Mouse (Mus musculus) hindbrain, embryonic 16.5 days (tissue): ENCODE data around the gene Gipc2. TPM values are rescaled to one million over a fixed set of nuclear protein-coding genes. Genes with fewer than 3 reads are reported as not detected.

Experiments used
- ATAC-seq: fragments of 200-750 bp; cut with Nextera tagmentation; 2 replicates; pipeline ENCODE4 v1.8.0; 2017; ENCODE audit warnings: moderate TSS enrichment, moderate library complexity
- H3K27ac ChIP-seq: fragments of 300-500 bp; sonication (generic); 2 replicates; pipeline ENCODE4 v1.5.1; 2014; ENCODE audit warnings: low read depth, mild to moderate bottlenecking, control low read depth, low read length, moderate library complexity
- H3K27me3 ChIP-seq: fragments of 300-500 bp; sonication (generic); replicated peaks from 2 replicates; pipeline ENCODE4 v1.6.1; 2014; ENCODE audit warnings: low read length; ENCODE audit not compliant: control insufficient read depth, insufficient read depth
- H3K36me3 ChIP-seq: fragments of 300-500 bp; sonication (generic); 2 replicates; pipeline ENCODE4 v1.6.1; 2014; ENCODE audit warnings: mild to moderate bottlenecking, low read length, moderate library complexity, mixed read lengths; ENCODE audit not compliant: control insufficient read depth, insufficient read depth
- H3K4me1 ChIP-seq: fragments of 300-500 bp; sonication (generic); 2 replicates; pipeline ENCODE4 v1.6.1; 2014; ENCODE audit warnings: low read depth, low read length; ENCODE audit not compliant: control insufficient read depth, insufficient read depth
- H3K4me2 ChIP-seq: fragments of 300-500 bp; sonication (generic); 2 replicates; pipeline ENCODE4 v1.6.1; 2014; ENCODE audit warnings: mild to moderate bottlenecking, low read length, control low read depth, moderate library complexity
- H3K4me3 ChIP-seq: fragments of 300-500 bp; sonication (generic); 2 replicates; pipeline ENCODE4 v1.5.1; 2014; ENCODE audit warnings: mild to moderate bottlenecking, low read length, control low read depth, moderate library complexity
- H3K9ac ChIP-seq: fragments of 300-500 bp; sonication (generic); 2 replicates; pipeline ENCODE4 v1.6.1; 2014; ENCODE audit warnings: low read depth, mild to moderate bottlenecking, control low read depth, low read length, moderate library complexity
- H3K9me3 ChIP-seq: fragments of 300-500 bp; sonication (generic); 2 replicates; pipeline ENCODE4 v1.6.1; 2014; ENCODE audit warnings: mild to moderate bottlenecking, low read length, moderate library complexity; ENCODE audit not compliant: control insufficient read depth
- WGBS: fragments of 180-500 bp; shearing (Covaris S2); extraction: QIAGEN DNeasy Blood & Tissue Kit; methylation state at CpG from one replicate; pipeline ENCODE4 v1.1.7; 2014; 5-methylcytosine and 5-hydroxymethylcytosine counted together
- polyA plus RNA-seq: library from polyadenylated mRNA; unstranded; fragments of >200 nt; fragmentation: Nextera tagmentation; extraction: Ambion mirVana; gene quantifications from 2 replicates; pipeline ENCODE4 v1.2.1, GENCODE M21; 2015

The Gipc2 gene
- polyA plus RNA-seq, 1 experiment from 2014 or later, result 11.9 TPM

- Histone ChIP-seq H3K27ac (no peak overlapping the region), H3K4me1 (no peaks in the 10 kb centered on the region), H3K4me3 (no peak overlapping the region), H3K4me2 (no peak overlapping the region), H3K9ac (no peak overlapping the region), H3K9me3 (no peaks in the 10 kb centered on the region), H3K36me3 (no peaks in the 10 kb centered on the region), H3K27me3 (no peaks in the 10 kb centered on the region)
- WGBS, result 89% methylated on average over 3 of the region's 3 CpGs
- ATAC-seq, result no peak
These were observed 48.1 kb downstream of the Gipc2 start for GRCm38 (mm10) chr3:152117941-152118340.

- H3K4me1 ChIP-seq, result no peaks in the 10 kb centered on the region
- no peak overlapping the region for H3K4me3 ChIP-seq
- no peak overlapping the region for H3K4me2 ChIP-seq
- no peaks in the 10 kb centered on the region for H3K36me3 ChIP-seq
- ATAC-seq, result no peak
- no peak overlapping the region for H3K27ac ChIP-seq
- H3K27me3 ChIP-seq, result no peaks in the 10 kb centered on the region
- no peaks in the 10 kb centered on the region for H3K9me3 ChIP-seq
- WGBS, result 92% methylated on average over 3 of the region's 3 CpGs
- H3K9ac ChIP-seq, result no peak overlapping the region
These were observed 49.9 kb downstream of the Gipc2 start for GRCm38 (mm10) chr3:152116140-152116539.

- Histone ChIP-seq H3K9me3 (no peaks in the 10 kb centered on the region), H3K4me2 (no peak overlapping the region), H3K27me3 (no peaks in the 10 kb centered on the region), H3K9ac (no peak overlapping the region), H3K4me3 (no peak overlapping the region), H3K4me1 (no peaks in the 10 kb centered on the region), H3K36me3 (no peaks in the 10 kb centered on the region), H3K27ac (no peak overlapping the region)
- ATAC-seq, result peak; percentile 56
- WGBS, result 58% methylated on average over 10 of the region's 10 CpGs
These were observed 51.2 kb downstream of the Gipc2 start for GRCm38 (mm10) chr3:152114786-152115185.

GRCm38 (mm10) chr3:152114222-152114621 lies 51.8 kb downstream of the Gipc2 start:
- Histone ChIP-seq H3K4me2 (no peak overlapping the region), H3K27ac (no peak overlapping the region), H3K27me3 (no peaks in the 10 kb centered on the region), H3K4me3 (no peak overlapping the region), H3K9me3 (no peaks in the 10 kb centered on the region), H3K9ac (no peak overlapping the region), H3K36me3 (no peaks in the 10 kb centered on the region), H3K4me1 (no peaks in the 10 kb centered on the region)
- ATAC-seq, result no peak
- WGBS, result 61% methylated on average over 4 of the region's 4 CpGs

GRCm38 (mm10) chr3:152113496-152113895 lies 52.5 kb downstream of the Gipc2 start:
- H3K36me3 ChIP-seq, result no peaks in the 10 kb centered on the region
- no peaks in the 10 kb centered on the region for H3K4me1 ChIP-seq
- no peak overlapping the region for H3K27ac ChIP-seq
- H3K4me2 ChIP-seq, result no peak overlapping the region
- ATAC-seq, result no peak
- H3K9me3 ChIP-seq, result no peaks in the 10 kb centered on the region
- no peak overlapping the region for H3K9ac ChIP-seq
- no peaks in the 10 kb centered on the region for H3K27me3 ChIP-seq
- WGBS, result 83% methylated on average over 7 of the region's 7 CpGs
- H3K4me3 ChIP-seq, result no peak overlapping the region

- WGBS, result 82% methylated on average over 8 of the region's 8 CpGs
- Histone ChIP-seq H3K27me3 (no peaks in the 10 kb centered on the region), H3K9ac (no peak overlapping the region), H3K36me3 (no peaks in the 10 kb centered on the region), H3K4me1 (peaks cover 1% of the 10 kb centered on the region), H3K9me3 (no peaks in the 10 kb centered on the region), H3K4me3 (no peak overlapping the region), H3K27ac (no peak overlapping the region), H3K4me2 (no peak overlapping the region)
- no peak for ATAC-seq
These were observed 53.4 kb downstream of the Gipc2 start for GRCm38 (mm10) chr3:152112664-152113063.

- 69% methylated on average over 4 of the region's 4 CpGs for WGBS
These were observed 54.5 kb downstream of the Gipc2 start for GRCm38 (mm10) chr3:152111482-152111881.

GRCm38 (mm10) chr3:152111081-152111480 lies 54.9 kb downstream of the Gipc2 start:
- Histone ChIP-seq H3K9ac (no peak overlapping the region), H3K27ac (no peak overlapping the region), H3K27me3 (no peaks in the 10 kb centered on the region), H3K4me3 (no peak overlapping the region), H3K36me3 (no peaks in the 10 kb centered on the region), H3K4me1 (peaks cover 13% of the 10 kb centered on the region), H3K4me2 (peak overlapping the region; percentile 26; the same call in 1 of the 2 replicates), H3K9me3 (no peaks in the 10 kb centered on the region)
- peak; percentile 43 for ATAC-seq
- WGBS, result 16% methylated on average over 9 of the region's 9 CpGs

More at GRCm38 (mm10) chr3:152111482-152111881, 54.5 kb downstream of the Gipc2 start:
- no peaks in the 10 kb centered on the region for H3K36me3 ChIP-seq
- peak; percentile 20 for ATAC-seq
- H3K27me3 ChIP-seq, result no peaks in the 10 kb centered on the region
- H3K9me3 ChIP-seq, result no peaks in the 10 kb centered on the region
- H3K4me3 ChIP-seq, result no peak overlapping the region
- H3K4me1 ChIP-seq, result peaks cover 9% of the 10 kb centered on the region
- no peak overlapping the region for H3K27ac ChIP-seq
- no peak overlapping the region for H3K4me2 ChIP-seq
- H3K9ac ChIP-seq, result no peak overlapping the region

GRCm38 (mm10) chr3:152109260-152109587 lies 56.8 kb downstream of the Gipc2 start:
- ATAC-seq, result no peak

More at GRCm38 (mm10) chr3:152109260-152109587, 56.8 kb downstream of the Gipc2 start:
- WGBS, result 48% methylated on average over 7 of the region's 7 CpGs
- H3K4me1 ChIP-seq, result peaks cover 19% of the 10 kb centered on the region
- no peaks in the 10 kb centered on the region for H3K27me3 ChIP-seq
- no peak overlapping the region for H3K4me2 ChIP-seq
- no peak overlapping the region for H3K4me3 ChIP-seq
- H3K9me3 ChIP-seq, result no peaks in the 10 kb centered on the region
- H3K27ac ChIP-seq, result no peak overlapping the region
- no peak overlapping the region for H3K9ac ChIP-seq
- no peaks in the 10 kb centered on the region for H3K36me3 ChIP-seq
